Mouse (Mus musculus) intestine, postnatal 0 days (tissue): Measurements from ENCODE around the gene Meis1. TPM values are rescaled to one million over a fixed set of nuclear protein-coding genes. Genes with fewer than 3 reads are reported as not detected.

ENCODE experiments used
- ATAC-seq: fragments of 200-750 bp; cut with Nextera tagmentation; 2 replicates; pipeline ENCODE4 v1.8.0; 2017; ENCODE audit warnings: mild to moderate bottlenecking, moderate TSS enrichment, moderate library complexity
- H3K27ac ChIP-seq: fragments of 300-500 bp; sonication (generic); 2 replicates; pipeline ENCODE4 v1.5.1; 2014; ENCODE audit warnings: mild to moderate bottlenecking, low read depth, low read length, moderate library complexity
- H3K27me3 ChIP-seq: fragments of 300-500 bp; sonication (generic); replicated peaks from 2 replicates; pipeline ENCODE4 v1.6.1; 2014; ENCODE audit warnings: low read length, mixed read lengths; ENCODE audit not compliant: control insufficient read depth, insufficient read depth
- H3K36me3 ChIP-seq: fragments of 300-500 bp; sonication (generic); 2 replicates; pipeline ENCODE4 v1.6.1; 2014; ENCODE audit warnings: mild to moderate bottlenecking, moderate library complexity; ENCODE audit not compliant: control insufficient read depth, insufficient read depth
- H3K4me1 ChIP-seq: fragments of 300-500 bp; sonication (generic); replicated peaks from 2 replicates; pipeline ENCODE4 v1.6.1; 2014; ENCODE audit warnings: antibody characterized with exemption, low read length, mixed read lengths; ENCODE audit not compliant: control insufficient read depth, insufficient read depth
- H3K4me2 ChIP-seq: fragments of 300-500 bp; sonication (generic); replicated peaks from 2 replicates; pipeline ENCODE4 v1.6.1; 2014; ENCODE audit warnings: low read depth, mild to moderate bottlenecking, moderate library complexity
- H3K4me3 ChIP-seq: fragments of 300-500 bp; sonication (generic); 2 replicates; pipeline ENCODE4 v1.5.1; 2014; ENCODE audit warnings: low read depth, low read length
- H3K9ac ChIP-seq: fragments of 300-500 bp; sonication (generic); 2 replicates; pipeline ENCODE4 v1.6.1; 2014; ENCODE audit warnings: mild to moderate bottlenecking, low read depth, low read length
- H3K9me3 ChIP-seq: fragments of 300-500 bp; sonication (generic); 2 replicates; pipeline ENCODE4 v1.6.1; 2016; ENCODE audit warnings: mixed run types; ENCODE audit not compliant: control insufficient read depth
- CTCF ChIP-seq: sonication (generic); IDR thresholded peaks from 2 replicates; pipeline ENCODE4 v1.5.1; 2016; ENCODE audit warnings: low read depth, mild to moderate bottlenecking, control low read depth, antibody characterized with exemption, moderate library complexity
- WGBS: fragments of 180-500 bp; shearing (Covaris S2); extraction: QIAGEN DNeasy Blood & Tissue Kit; methylation state at CpG from one replicate; pipeline ENCODE4 v1.1.7; 2014; 5-methylcytosine and 5-hydroxymethylcytosine counted together
- polyA plus RNA-seq: library from polyadenylated mRNA; unstranded; fragments of >200 nt; fragmentation: Nextera tagmentation; extraction: Ambion mirVana; gene quantifications from 2 replicates; pipeline ENCODE4 v1.2.1, GENCODE M21; 2015

Meis1 gene
- polyA plus RNA-seq, 1 experiment from 2014 or later: 22.9 TPM

GRCm38 (mm10) chr11:18934921-18935320 lies 83.9 kb downstream of the Meis1 start:
- no peak for TF ChIP-seq CTCF
- H3K9ac ChIP-seq: no peak overlapping the region
- no peaks in the 10 kb centered on the region; the same call in 1 of the 2 replicates for H3K36me3 ChIP-seq
- no peaks in the 10 kb centered on the region for H3K9me3 ChIP-seq
- H3K27me3 ChIP-seq: no peaks in the 10 kb centered on the region
- H3K4me1 ChIP-seq: no peaks in the 10 kb centered on the region
- no peak overlapping the region for H3K4me3 ChIP-seq
- 95% methylated on average over 6 of the region's 6 CpGs for WGBS
- ATAC-seq: no peak
- no peak overlapping the region for H3K4me2 ChIP-seq
- no peak overlapping the region for H3K27ac ChIP-seq

- 53% methylated on average over 15 of the region's 15 CpGs for WGBS
- no peak for ATAC-seq
- no peak for TF ChIP-seq CTCF
Measured at GRCm38 (mm10) chr11:18931001-18931874, 87.5 kb downstream of the Meis1 start.

DNA sequence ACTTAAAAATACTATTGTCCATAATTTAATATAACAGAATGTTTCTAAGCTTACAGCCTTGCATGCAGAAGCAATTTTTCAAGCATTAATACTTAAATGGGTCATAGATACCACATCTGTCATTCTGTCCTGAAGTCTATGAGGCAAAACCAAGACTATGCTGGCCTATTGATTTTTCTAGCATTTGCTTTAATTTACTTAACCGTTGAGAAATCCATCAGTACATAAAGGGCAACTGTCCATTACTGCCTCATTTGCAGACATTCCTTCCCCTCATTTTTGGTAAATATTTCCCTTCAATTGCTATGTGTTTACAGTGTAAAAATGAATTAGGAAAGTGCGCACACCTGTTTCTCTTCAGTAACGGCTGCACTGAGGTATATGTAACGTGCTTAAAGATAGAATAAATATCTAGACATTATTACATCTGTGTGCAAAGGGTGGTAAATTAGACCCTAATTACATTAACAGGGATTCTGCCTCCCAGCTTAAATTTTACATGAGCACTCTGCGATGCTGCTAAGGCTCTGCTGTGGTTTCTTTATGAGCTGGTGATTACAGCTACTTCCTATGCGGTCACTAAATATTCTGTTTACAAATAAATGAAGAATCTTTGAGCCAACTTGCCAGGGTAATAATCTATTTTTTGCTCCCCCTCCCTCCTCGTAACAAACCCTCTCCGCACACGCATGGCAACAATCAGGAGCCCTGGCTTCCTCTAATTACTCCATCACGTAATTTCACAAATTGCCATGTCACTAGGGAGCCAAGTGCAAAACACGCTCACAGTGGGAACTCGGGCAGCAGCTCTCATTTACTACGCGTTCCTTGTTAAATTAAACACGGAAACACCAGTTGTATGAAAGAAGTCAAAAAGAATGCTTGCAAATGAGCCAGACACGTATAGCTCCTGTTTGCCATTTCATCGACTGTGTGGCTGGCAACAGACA lies 88.7 kb downstream of the Meis1 start:
- no peak for ATAC-seq
- Histone ChIP-seq H3K9me3 (no peaks in the 10 kb centered on the region), H3K36me3 (no peaks in the 10 kb centered on the region), H3K4me3 (no peak overlapping the region), H3K4me2 (no peak overlapping the region), H3K9ac (no peak overlapping the region), H3K4me1 (no peaks in the 10 kb centered on the region), H3K27me3 (no peaks in the 10 kb centered on the region), H3K27ac (no peak overlapping the region)
- TF ChIP-seq CTCF: no peak
- WGBS: 66% methylated on average over 17 of the region's 17 CpGs

More at GRCm38 (mm10) chr11:18931001-18931874, 87.5 kb downstream of the Meis1 start:
- Histone ChIP-seq H3K4me2 (no peak overlapping the region), H3K27me3 (no peaks in the 10 kb centered on the region), H3K4me1 (no peaks in the 10 kb centered on the region), H3K9me3 (no peaks in the 10 kb centered on the region), H3K36me3 (no peaks in the 10 kb centered on the region), H3K4me3 (no peak overlapping the region), H3K27ac (no peak overlapping the region), H3K9ac (no peak overlapping the region)

- ATAC-seq: no peak
- 6% methylated on average over 1 of the region's 1 CpGs for WGBS
- TF ChIP-seq CTCF: no peak
- H3K27ac ChIP-seq: no peak overlapping the region
- H3K4me3 ChIP-seq: no peak overlapping the region
- no peak overlapping the region for H3K9ac ChIP-seq
- no peaks in the 10 kb centered on the region for H3K4me1 ChIP-seq
- no peaks in the 10 kb centered on the region for H3K9me3 ChIP-seq
- H3K27me3 ChIP-seq: no peaks in the 10 kb centered on the region
- H3K36me3 ChIP-seq: no peaks in the 10 kb centered on the region
- no peak overlapping the region for H3K4me2 ChIP-seq
Measured at GRCm38 (mm10) chr11:18927351-18927750, 91.4 kb downstream of the Meis1 start.

- Histone ChIP-seq H3K4me3 (no peak overlapping the region), H3K4me2 (no peak overlapping the region), H3K9ac (no peak overlapping the region), H3K9me3 (no peaks in the 10 kb centered on the region), H3K4me1 (no peaks in the 10 kb centered on the region), H3K36me3 (no peaks in the 10 kb centered on the region), H3K27me3 (no peaks in the 10 kb centered on the region), H3K27ac (no peak overlapping the region)
- no peak for TF ChIP-seq CTCF
- ATAC-seq: no peak
- 54% methylated on average over 2 of the region's 2 CpGs for WGBS
Measured at GRCm38 (mm10) chr11:18926798-18927197, 92.0 kb downstream of the Meis1 start.
